Mouse (Mus musculus) lung, embryonic 14.5 days (tissue): Measurements from ENCODE around the gene Spef1. TPM values are rescaled to one million over a fixed set of nuclear protein-coding genes. Genes with fewer than 3 reads are reported as not detected.
"Not testable (repeated sequence)": the region's sequence is repeated elsewhere in the genome, so short reads cannot be mapped to it uniquely, and the experiment has no call there.

ENCODE experiments used
- ATAC-seq: fragments of 200-750 bp; cut with Nextera tagmentation; 2 replicates; pipeline ENCODE4 v1.8.0; 2017; ENCODE audit warnings: mild to moderate bottlenecking, moderate TSS enrichment, moderate library complexity; ENCODE audit not compliant: insufficient read depth
- DNase-seq: peaks from one replicate; pipeline ENCODE4 v3.0.0-alpha.2; 2015
- H3K27ac ChIP-seq: fragments of 300-500 bp; sonication (generic); 2 replicates; pipeline ENCODE4 v1.5.1; 2014; ENCODE audit warnings: low read depth, mild to moderate bottlenecking, moderate library complexity
- H3K27me3 ChIP-seq: fragments of 300-500 bp; sonication (generic); 2 replicates; pipeline ENCODE4 v1.6.1; 2014; ENCODE audit warnings: low read length, control low read depth; ENCODE audit not compliant: insufficient read depth
- H3K36me3 ChIP-seq: fragments of 300-500 bp; sonication (generic); 2 replicates; pipeline ENCODE4 v1.6.1; 2014; ENCODE audit warnings: control low read depth; ENCODE audit not compliant: insufficient read depth
- H3K4me1 ChIP-seq: fragments of 300-500 bp; sonication (generic); 2 replicates; pipeline ENCODE4 v1.6.1; 2014; ENCODE audit warnings: antibody characterized with exemption, control low read depth; ENCODE audit not compliant: insufficient read depth
- H3K4me2 ChIP-seq: fragments of 300-500 bp; sonication (generic); 2 replicates; pipeline ENCODE4 v1.6.1; 2014; ENCODE audit warnings: mild to moderate bottlenecking
- H3K4me3 ChIP-seq: fragments of 300-500 bp; sonication (generic); 2 replicates; pipeline ENCODE4 v1.5.1; 2014; ENCODE audit warnings: low read depth, low read length
- H3K9ac ChIP-seq: fragments of 300-500 bp; sonication (generic); 2 replicates; pipeline ENCODE4 v1.6.1; 2014
- H3K9me3 ChIP-seq: fragments of 300-500 bp; sonication (generic); 2 replicates; pipeline ENCODE4 v1.6.1; 2016; ENCODE audit warnings: low read depth, low read length, control low read depth
- CTCF ChIP-seq: IDR thresholded peaks from 2 replicates; pipeline ENCODE4 v1.5.1; 2016; ENCODE audit warnings: antibody characterized with exemption, low read depth
- WGBS: fragments of 180-500 bp; shearing (Covaris S2); extraction: QIAGEN DNeasy Blood & Tissue Kit; methylation state at CpG from one replicate; pipeline ENCODE4 v1.1.7; 2014; 5-methylcytosine and 5-hydroxymethylcytosine counted together
- polyA plus RNA-seq: library from polyadenylated mRNA; unstranded; fragments of >200 nt; fragmentation: Nextera tagmentation; extraction: Ambion mirVana; gene quantifications from 2 replicates; pipeline ENCODE4 v1.2.1, GENCODE M21; 2014

The Spef1 gene
- 4.4 and 5.7 TPM in 2 replicates for polyA plus RNA-seq

DNA sequence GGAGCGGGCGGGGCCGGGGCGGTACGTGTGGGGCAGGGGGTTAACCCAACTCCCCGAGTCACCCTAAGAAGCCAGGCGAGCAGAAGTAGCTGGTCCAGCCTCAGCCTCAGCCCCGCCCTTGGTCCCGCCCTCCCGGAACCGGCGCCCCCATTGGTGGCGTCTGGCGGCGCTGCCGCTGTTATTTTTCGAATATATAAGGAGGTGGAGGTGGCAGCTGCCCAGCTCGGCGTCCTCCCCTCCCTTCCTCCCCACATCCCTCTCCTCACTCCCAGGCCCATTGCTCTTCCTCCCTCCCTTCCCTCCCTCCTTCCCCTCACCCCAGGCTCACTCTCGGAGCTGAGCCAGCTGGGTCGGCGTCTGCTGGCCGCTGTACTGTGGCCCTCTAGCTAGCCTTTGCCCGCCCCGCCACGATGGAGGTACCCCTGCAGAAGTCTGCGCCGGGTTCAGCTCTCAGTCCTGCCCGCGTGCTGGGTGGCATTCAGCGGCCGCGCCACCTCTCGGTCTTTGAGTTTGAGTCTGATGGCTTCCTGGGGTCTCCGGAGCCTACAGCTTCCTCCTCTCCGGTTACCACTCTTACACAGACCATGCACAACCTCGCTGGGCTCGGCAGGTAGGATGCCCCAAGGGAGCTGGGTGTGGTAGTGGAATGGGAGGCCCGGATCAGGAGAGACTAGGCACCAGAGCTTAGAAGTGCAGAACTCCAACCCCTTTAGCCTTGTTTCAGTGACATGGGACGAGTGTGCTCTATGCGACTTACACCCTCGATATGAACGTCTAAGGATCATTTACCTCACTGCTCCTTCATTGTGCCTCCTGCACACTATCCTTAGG, at the start of gene Spef1, which contains the start of gene Cdc25b:
Gene Spef1, minus strand, starts transcription at position 512 of the 831 bp plus-strand sequence.
Gene Cdc25b, plus strand, starts transcription at position 179 of the 831 bp plus-strand sequence.
- peak within 1 kb of the TSS; percentile 80 for H3K9ac ChIP-seq
- peaks cover 18% of the 10 kb centered on the region for H3K36me3 ChIP-seq
- H3K27me3 ChIP-seq = no peaks in the 10 kb centered on the region
- H3K27ac ChIP-seq = peak within 1 kb of the TSS; percentile 76
- WGBS = under 1% methylated on average over 43 of the region's 43 CpGs
- H3K9me3 ChIP-seq = no peaks in the 10 kb centered on the region
- peak within 1 kb of the TSS; percentile 88 for H3K4me2 ChIP-seq
- peaks cover 8% of the 10 kb centered on the region; the same call in 1 of the 2 replicates for H3K4me1 ChIP-seq
- DNase-seq (peak; percentile 93), ATAC-seq (peak; percentile 92)
- TF ChIP-seq CTCF = no peak
- H3K4me3 ChIP-seq = peak within 1 kb of the TSS; percentile 71

- WGBS = 64% methylated on average over 7 of the region's 7 CpGs
- ATAC-seq (no peak), DNase-seq (no peak)
- H3K9ac ChIP-seq = peak overlapping the region; percentile 72
- peaks cover 14% of the 10 kb centered on the region; the same call in 1 of the 2 replicates for H3K36me3 ChIP-seq
- H3K27ac ChIP-seq = no peak overlapping the region
- peaks cover 12% of the 10 kb centered on the region; the same call in 1 of the 2 replicates for H3K4me1 ChIP-seq
- peak overlapping the region; percentile 59 for H3K4me3 ChIP-seq
- no peaks in the 10 kb centered on the region for H3K27me3 ChIP-seq
- no peak for TF ChIP-seq CTCF
- no peaks in the 10 kb centered on the region for H3K9me3 ChIP-seq
- peak overlapping the region; percentile 95 for H3K4me2 ChIP-seq
These were observed 48.0 kb upstream of the Spef1 start for GRCm38 (mm10) chr2:131234970-131235635.

- Histone ChIP-seq H3K27ac (peak overlapping the region; percentile 71), H3K4me2 (peak overlapping the region; percentile 95), H3K9ac (peak overlapping the region; percentile 72), H3K36me3 (peaks cover 7% of the 10 kb centered on the region; the same call in 1 of the 2 replicates), H3K4me1 (peaks cover 12% of the 10 kb centered on the region; the same call in 1 of the 2 replicates), H3K9me3 (no peaks in the 10 kb centered on the region), H3K4me3 (peak overlapping the region; percentile 59), H3K27me3 (no peaks in the 10 kb centered on the region)
- peak; percentile 44 for ATAC-seq
- DNase-seq = no peak
- TF ChIP-seq CTCF = no peak
- WGBS = 9% methylated on average over 28 of the region's 28 CpGs
These were observed 47.1 kb upstream of the Spef1 start for GRCm38 (mm10) chr2:131234127-131234650.

DNA sequence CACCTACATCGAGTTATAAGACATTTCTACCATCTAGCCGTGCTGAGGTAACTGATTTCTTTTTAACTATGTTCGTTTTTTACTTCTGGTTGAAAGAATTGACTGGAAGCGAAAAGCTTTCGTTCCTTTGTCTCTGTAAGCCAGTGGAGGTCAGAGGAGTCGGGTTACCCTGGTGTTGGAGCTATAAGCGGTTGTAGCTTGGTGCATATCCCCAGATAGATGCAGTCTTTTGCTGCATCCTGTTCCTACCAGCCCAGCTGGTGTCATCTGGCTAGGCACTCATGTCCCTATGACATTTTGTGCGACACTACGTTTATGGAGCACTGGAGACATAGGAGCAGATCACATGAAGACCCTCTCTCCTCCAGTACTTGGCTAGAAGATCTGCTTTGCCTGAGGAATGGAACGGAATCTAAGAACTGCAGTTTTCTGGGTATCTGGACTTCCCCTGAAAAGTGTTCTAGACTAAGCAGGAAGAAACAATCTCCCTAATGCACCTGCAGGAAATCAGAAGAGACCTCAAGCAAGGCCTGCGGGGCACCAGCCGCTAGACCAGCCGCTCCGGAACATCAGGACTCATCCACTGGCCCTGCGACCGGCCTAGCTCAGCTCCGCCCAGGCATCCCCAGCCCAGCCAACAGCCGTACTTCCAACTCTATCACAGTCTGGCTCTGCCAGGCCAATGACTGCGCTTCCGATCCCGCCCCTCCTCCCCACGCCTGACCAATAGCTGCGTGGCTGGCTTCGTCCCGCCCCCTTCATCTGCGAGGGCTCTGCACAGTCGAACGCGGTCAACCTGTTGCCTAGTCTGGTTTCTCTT, 46.4 kb upstream of the Spef1 start, which contains the start of gene Mavs:
Gene Mavs, plus strand, starts transcription at position 757 of the 820 bp plus-strand sequence.
- peak within 1 kb of the TSS; percentile 59 for H3K4me3 ChIP-seq

DNA sequence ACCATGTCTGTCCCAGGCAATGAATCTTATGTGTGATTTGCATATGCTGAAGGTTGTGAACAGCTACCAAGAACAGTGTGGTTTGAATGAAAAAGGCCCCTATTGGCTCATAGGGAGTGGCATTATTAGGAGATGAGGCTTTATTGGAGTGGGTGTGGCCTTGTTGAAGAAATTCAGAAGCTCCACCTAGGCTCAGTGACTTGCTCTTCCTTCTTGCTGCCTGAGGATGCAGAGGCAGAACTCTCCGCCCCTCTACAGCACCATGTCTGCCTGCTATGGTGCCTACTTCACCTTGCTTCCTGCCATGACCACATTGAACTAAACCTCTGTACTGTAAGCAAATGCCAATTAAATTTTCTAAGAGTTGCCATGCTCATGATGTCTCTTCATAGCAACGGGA, 45.5 kb upstream of the Spef1 start:
- Histone ChIP-seq H3K36me3 (no peaks in the 10 kb centered on the region), H3K4me3 (no peak overlapping the region), H3K9me3 (no peaks in the 10 kb centered on the region), H3K27me3 (no peaks in the 10 kb centered on the region), H3K4me1 (peaks cover 12% of the 10 kb centered on the region; the same call in 1 of the 2 replicates), H3K9ac (no peak overlapping the region), H3K27ac (no peak overlapping the region), H3K4me2 (no peak overlapping the region)
- WGBS = 80% methylated on average over 2 of the region's 2 CpGs
- no peak for DNase-seq
- no peak for ATAC-seq
- no peak for TF ChIP-seq CTCF

More for the DNA sequence above, 46.4 kb upstream of the Spef1 start, which contains the start of gene Mavs:
- Histone ChIP-seq H3K27me3 (no peaks in the 10 kb centered on the region), H3K27ac (peak within 1 kb of the TSS; percentile 71), H3K9ac (peak within 1 kb of the TSS; percentile 72), H3K4me2 (peak within 1 kb of the TSS; percentile 95), H3K9me3 (no peaks in the 10 kb centered on the region), H3K36me3 (peaks cover under 1% of the 10 kb centered on the region; the same call in 1 of the 2 replicates), H3K4me1 (peaks cover 12% of the 10 kb centered on the region; the same call in 1 of the 2 replicates)
- DNase-seq = peak; percentile 97
- WGBS = 11% methylated on average over 29 of the region's 29 CpGs
- TF ChIP-seq CTCF = no peak
- ATAC-seq = peak; percentile 100

DNA sequence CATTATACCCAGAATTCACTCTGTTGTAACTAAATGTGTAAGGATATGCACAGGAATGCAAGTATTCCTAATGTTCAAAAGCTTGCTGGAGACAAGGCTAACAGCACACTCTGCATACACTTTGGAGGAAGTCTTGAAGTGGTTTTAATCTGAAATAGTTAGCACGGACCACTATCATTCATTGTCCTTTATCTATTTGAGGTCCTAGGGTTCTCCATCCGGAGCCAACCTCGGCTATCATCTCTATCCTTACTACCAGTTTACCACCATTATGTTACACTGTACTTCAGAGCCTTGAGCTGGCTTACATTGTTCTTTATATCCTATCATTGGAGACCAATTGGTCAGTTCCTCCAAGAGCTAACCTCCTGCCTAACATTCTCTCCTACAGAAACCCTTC, 40.2 kb upstream of the Spef1 start:
- Histone ChIP-seq H3K4me3 (no peak overlapping the region), H3K9ac (no peak overlapping the region), H3K4me2 (no peak overlapping the region), H3K27ac (no peak overlapping the region), H3K9me3 (no peaks in the 10 kb centered on the region), H3K27me3 (no peaks in the 10 kb centered on the region), H3K4me1 (no peaks in the 10 kb centered on the region), H3K36me3 (no peaks in the 10 kb centered on the region)
- DNase-seq (no peak), ATAC-seq (no peak)
- no peak for TF ChIP-seq CTCF
- WGBS = 81% methylated on average over 3 of the region's 3 CpGs

- H3K9ac ChIP-seq, H3K27ac ChIP-seq, DNase-seq, H3K4me2 ChIP-seq, H3K27me3 ChIP-seq, H3K4me3 ChIP-seq, H3K36me3 ChIP-seq, H3K4me1 ChIP-seq, ATAC-seq, H3K9me3 ChIP-seq: not testable (repeated sequence)
- WGBS = 66% methylated on average over 2 of the region's 2 CpGs
These were observed 39.6 kb upstream of the Spef1 start for GRCm38 (mm10) chr2:131226669-131227068.
